Mouse (Mus musculus) spleen, adult 2 months (tissue): ENCODE measurements around the gene Kdm7a.

ENCODE experiments used
- CTCF ChIP-seq: fragments of 200-500 bp; IDR thresholded peaks from 2 replicates; pipeline ENCODE4 v1.5.1; 2011; ENCODE audit warnings: mild to moderate bottlenecking, inconsistent platforms; ENCODE audit not compliant: insufficient read depth, insufficient read length, insufficient replicate concordance; ENCODE audit errors: extremely low read depth
- POLR2A ChIP-seq: fragments of 200-500 bp; IDR thresholded peaks from 2 replicates; pipeline ENCODE4 v1.6.1; 2011; ENCODE audit warnings: low read depth, low read length, inconsistent platforms

- TF ChIP-seq CTCF (no peak), POLR2A (no peak)
Observed at GRCm38 (mm10) chr6:39255271-39255670, 48.7 kb upstream of the Kdm7a start.
